Mouse (Mus musculus): Measurements from ENCODE around the gene Kdm4b.

The Kdm4b gene

GRCm38 (mm10) chr17:56444771-56445170 lies 118.9 kb downstream of the Kdm4b start:
- no peak for DNase-seq

GRCm38 (mm10) chr17:56445397-56445796 lies 119.5 kb downstream of the Kdm4b start:
- no peak for DNase-seq

GRCm38 (mm10) chr17:56447716-56448115 lies 121.9 kb downstream of the Kdm4b start:
- DNase-seq, result no peak
